Mouse (Mus musculus) midbrain, embryonic 11.5 days (tissue): Measurements from ENCODE around the gene Rsph6a. TPM values are rescaled to one million over a fixed set of nuclear protein-coding genes. Genes with fewer than 3 reads are reported as not detected.

Source experiments
- ATAC-seq: fragments of 200-750 bp; cut with Nextera tagmentation; 2 replicates; pipeline ENCODE4 v1.8.0; 2017; ENCODE audit warnings: moderate TSS enrichment, moderate library complexity; ENCODE audit not compliant: low FRiP score
- DNase-seq: peaks from one replicate; pipeline ENCODE4 v3.0.0; 2015; ENCODE audit warnings: low spot score; ENCODE audit errors: missing footprints
- H3K27ac ChIP-seq: fragments of 300-500 bp; sonication (generic); 2 replicates; pipeline ENCODE4 v1.5.1; 2014; ENCODE audit warnings: low read depth, low read length
- H3K27me3 ChIP-seq: fragments of 300-500 bp; sonication (generic); 2 replicates; pipeline ENCODE4 v1.6.1; 2014; ENCODE audit warnings: mild to moderate bottlenecking, low read length, moderate library complexity, mixed read lengths; ENCODE audit not compliant: control insufficient read depth, insufficient read depth
- H3K36me3 ChIP-seq: fragments of 300-500 bp; sonication (generic); 2 replicates; pipeline ENCODE4 v1.6.1; 2014; ENCODE audit warnings: mild to moderate bottlenecking, low read length, moderate library complexity, mixed read lengths; ENCODE audit not compliant: control insufficient read depth, insufficient read depth
- H3K4me1 ChIP-seq: fragments of 300-500 bp; sonication (generic); 2 replicates; pipeline ENCODE4 v1.6.1; 2014; ENCODE audit warnings: low read length; ENCODE audit not compliant: control insufficient read depth, insufficient read depth
- H3K4me2 ChIP-seq: fragments of 300-500 bp; sonication (generic); 2 replicates; pipeline ENCODE4 v1.6.1; 2014; ENCODE audit warnings: mild to moderate bottlenecking, moderate library complexity
- H3K4me3 ChIP-seq: fragments of 300-500 bp; sonication (generic); 2 replicates; pipeline ENCODE4 v1.5.1; 2014; ENCODE audit warnings: low read depth, low read length
- H3K9ac ChIP-seq: fragments of 300-500 bp; sonication (generic); 2 replicates; pipeline ENCODE4 v1.6.1; 2014; ENCODE audit warnings: low read length
- H3K9me3 ChIP-seq: fragments of 300-500 bp; sonication (generic); 2 replicates; pipeline ENCODE4 v1.6.1; 2016; ENCODE audit warnings: low read length; ENCODE audit not compliant: control insufficient read depth
- WGBS: fragments of 180-500 bp; shearing (Covaris S2); extraction: QIAGEN DNeasy Blood & Tissue Kit; methylation state at CpG from one replicate; pipeline ENCODE4 v1.1.7; 2014; 5-methylcytosine and 5-hydroxymethylcytosine counted together
- polyA plus RNA-seq: library from polyadenylated mRNA; unstranded; fragments of >200 nt; fragmentation: Nextera tagmentation; extraction: Ambion mirVana; gene quantifications from 2 replicates; pipeline ENCODE4 v1.2.1, GENCODE M21; 2014

Gene Rsph6a
- not detected in 2 replicates for polyA plus RNA-seq

- H3K27me3 ChIP-seq = no peaks in the 10 kb centered on the region
- H3K4me1 ChIP-seq = peaks cover 6% of the 10 kb centered on the region
- 22% methylated on average over 33 of the region's 33 CpGs for WGBS
- DNase-seq = peak; percentile 94
- H3K36me3 ChIP-seq = peaks cover 20% of the 10 kb centered on the region
- peak within 1 kb of the TSS; percentile 38 for H3K4me2 ChIP-seq
- no peak within 1 kb of the TSS for H3K27ac ChIP-seq
- ATAC-seq = peak; percentile 81
- peak within 1 kb of the TSS; percentile 35 for H3K9ac ChIP-seq
- H3K4me3 ChIP-seq = peak within 1 kb of the TSS; percentile 22; the same call in 1 of the 2 replicates
- no peaks in the 10 kb centered on the region for H3K9me3 ChIP-seq
Observed at GRCm38 (mm10) chr7:19054047-19054776, at the start of gene Rsph6a. Rsph6a (plus strand) TSS chr7:19054690.

- DNase-seq (no peak), ATAC-seq (no peak)
- Histone ChIP-seq H3K27me3 (no peaks in the 10 kb centered on the region), H3K27ac (no peak overlapping the region), H3K4me3 (peak overlapping the region; percentile 89), H3K9me3 (no peaks in the 10 kb centered on the region), H3K9ac (no peak overlapping the region), H3K4me1 (peaks cover 29% of the 10 kb centered on the region), H3K36me3 (peaks cover 10% of the 10 kb centered on the region; the same call in 1 of the 2 replicates), H3K4me2 (peak overlapping the region; percentile 99)
- 83% methylated on average over 34 of the region's 34 CpGs for WGBS
Observed at GRCm38 (mm10) chr7:19005417-19006121, 48.9 kb upstream of the Rsph6a start.

GRCm38 (mm10) chr7:19006476-19006875 lies 48.0 kb upstream of the Rsph6a start:
- Histone ChIP-seq H3K9ac (no peak overlapping the region), H3K4me3 (no peak overlapping the region), H3K27me3 (no peaks in the 10 kb centered on the region), H3K9me3 (no peaks in the 10 kb centered on the region), H3K4me2 (peak overlapping the region; percentile 12; the same call in 1 of the 2 replicates), H3K4me1 (peaks cover 25% of the 10 kb centered on the region), H3K36me3 (peaks cover 10% of the 10 kb centered on the region; the same call in 1 of the 2 replicates), H3K27ac (no peak overlapping the region)
- 10% methylated on average over 12 of the region's 12 CpGs for WGBS
- DNase-seq (peak; percentile 97), ATAC-seq (no peak)

- H3K4me2 ChIP-seq = no peak overlapping the region
- no peak overlapping the region for H3K9ac ChIP-seq
- peaks cover 29% of the 10 kb centered on the region for H3K4me1 ChIP-seq
- no peaks in the 10 kb centered on the region for H3K27me3 ChIP-seq
- 87% methylated on average over 13 of the region's 13 CpGs for WGBS
- ATAC-seq = no peak
- DNase-seq = no peak
- no peaks in the 10 kb centered on the region for H3K9me3 ChIP-seq
- no peak overlapping the region for H3K27ac ChIP-seq
- no peak overlapping the region for H3K4me3 ChIP-seq
- peaks cover 10% of the 10 kb centered on the region; the same call in 1 of the 2 replicates for H3K36me3 ChIP-seq
Observed at GRCm38 (mm10) chr7:19007026-19007977, 47.2 kb upstream of the Rsph6a start.

GRCm38 (mm10) chr7:19010581-19010980 lies 43.9 kb upstream of the Rsph6a start:
- no peak overlapping the region for H3K9ac ChIP-seq
- peaks cover 17% of the 10 kb centered on the region for H3K4me1 ChIP-seq
- ATAC-seq (no peak), DNase-seq (no peak)
- no peak overlapping the region for H3K27ac ChIP-seq
- H3K36me3 ChIP-seq = peaks cover 6% of the 10 kb centered on the region; the same call in 1 of the 2 replicates
- 81% methylated on average over 7 of the region's 7 CpGs for WGBS
- H3K9me3 ChIP-seq = no peaks in the 10 kb centered on the region
- H3K4me2 ChIP-seq = no peak overlapping the region
- H3K27me3 ChIP-seq = no peaks in the 10 kb centered on the region
- H3K4me3 ChIP-seq = no peak overlapping the region

GRCm38 (mm10) chr7:19012025-19012621 lies 42.4 kb upstream of the Rsph6a start:
- Histone ChIP-seq H3K9ac (peak overlapping the region; percentile 72), H3K36me3 (no peaks in the 10 kb centered on the region), H3K9me3 (no peaks in the 10 kb centered on the region), H3K27me3 (no peaks in the 10 kb centered on the region), H3K4me1 (peaks cover 8% of the 10 kb centered on the region), H3K4me3 (peak overlapping the region; percentile 22), H3K27ac (no peak overlapping the region), H3K4me2 (peak overlapping the region; percentile 57)
- ATAC-seq = peak; percentile 34; the same call in 1 of the 2 replicates
- WGBS = 6% methylated on average over 22 of the region's 31 CpGs
- DNase-seq = peak; percentile 87

GRCm38 (mm10) chr7:19012882-19013281 lies 41.6 kb upstream of the Rsph6a start:
- DNase-seq (no peak), ATAC-seq (no peak)
- Histone ChIP-seq H3K9me3 (no peaks in the 10 kb centered on the region), H3K9ac (no peak overlapping the region), H3K36me3 (no peaks in the 10 kb centered on the region), H3K27ac (no peak overlapping the region), H3K4me2 (no peak overlapping the region), H3K4me1 (peaks cover 8% of the 10 kb centered on the region), H3K27me3 (no peaks in the 10 kb centered on the region), H3K4me3 (no peak overlapping the region)
- WGBS = 54% methylated on average over 2 of the region's 2 CpGs

- Histone ChIP-seq H3K4me3 (no peak overlapping the region), H3K27me3 (no peaks in the 10 kb centered on the region), H3K4me1 (peaks cover 8% of the 10 kb centered on the region), H3K9ac (no peak overlapping the region), H3K27ac (no peak overlapping the region), H3K4me2 (no peak overlapping the region), H3K9me3 (no peaks in the 10 kb centered on the region), H3K36me3 (no peaks in the 10 kb centered on the region)
- ATAC-seq = no peak
- DNase-seq = no peak
- 64% methylated on average over 15 of the region's 15 CpGs for WGBS
Observed at GRCm38 (mm10) chr7:19014452-19014851, 40.0 kb upstream of the Rsph6a start.
